ENCODE assay signal across 19 mouse cellular contexts in genomic region chr1:92683151-92683550, GRCm38 (mm10). TPM values are rescaled to one million over a fixed set of nuclear protein-coding genes. Genes with fewer than 3 reads are reported as not detected.
DNase-seq lines count a peak whose midpoint lies in the region; ATAC-seq and TF ChIP-seq lines count a peak whose summit lies in the region.
"Had no signal": no experiment of that assay in that cellular context is flagged by ENCODE, and none has a peak within 500 bp of the region (broad histone marks: within the 10 kb centered on the region; RNA-seq: fewer than 3 reads in every experiment).

No protein-coding gene starts in this region.

- TF ChIP-seq CTCF in C2C12 (IDR thresholded peaks at IDR 0.05; ENCODE audit: control insufficient read depth, insufficient read depth, insufficient read length) = no peak

- no peaks in the 10 kb centered on the region for H3K27me3 ChIP-seq in C2C12 (ENCODE audit: control insufficient read depth, insufficient read depth, insufficient read length)
- H3K27me3 ChIP-seq: embryonic facial prominence, embryonic 12.5 days; liver, embryonic 15.5 days; stomach, embryonic 15.5 days had no signal

- peak; percentile 30 to 71 for DNase-seq in frontal cortex, adult 2 months (ENCODE audit: extremely low spot score in 1 of 2, low spot score in 1 of 2)
- no peak for DNase-seq in frontal cortex, postnatal 14 days (ENCODE audit: low spot score in 2 of 2)
- DNase-seq in gonadal fat pad, adult 2 months (ENCODE audit: low read depth) = peak; percentile 42
- peak; percentile 37 to 73 for DNase-seq in left cerebral cortex, postnatal 25 days (ENCODE audit: low spot score in 2 of 2)
- no peak for DNase-seq in cerebellum, adult 8-10 months
- no peak for DNase-seq in lung, adult 18-20 months
- DNase-seq: cerebellum, postnatal 14 days; lung, postnatal 36 days; midbrain, embryonic 14.5 days; thymus, postnatal 14 days had no signal

- no peaks in the 10 kb centered on the region for H3K36me3 ChIP-seq in C2C12 (ENCODE audit: control insufficient read depth, insufficient read depth)
- H3K36me3 ChIP-seq: embryonic facial prominence, embryonic 12.5 days; forebrain, embryonic 12.5 days; hindbrain, embryonic 10.5 days; liver, embryonic 15.5 days; neural tube, embryonic 13.5 days; stomach, embryonic 15.5 days had no signal

- H3ac ChIP-seq in C2C12 (ENCODE audit: control insufficient read depth, insufficient read length, low read depth) = no peak overlapping the region

- ATAC-seq in monocyte, adult 5-6 weeks (replicated peaks; ENCODE audit: insufficient number of reproducible peaks, low FRiP score, low TSS enrichment, poor library complexity, severe bottlenecking) = no peak
- ATAC-seq: intestine, postnatal 0 days had no signal

- H3K79me3 ChIP-seq in C2C12 (ENCODE audit: low read depth) = no peaks in the 10 kb centered on the region

- no peak overlapping the region for H3K4me3 ChIP-seq in C2C12 (ENCODE audit: insufficient read depth, poor library complexity, severe bottlenecking)
- H3K4me3 ChIP-seq: embryonic facial prominence, embryonic 12.5 days; forebrain, embryonic 12.5 days; hindbrain, embryonic 10.5 days; liver, embryonic 15.5 days; neural tube, embryonic 13.5 days; stomach, embryonic 15.5 days had no signal

- intact Hi-C loops in left cerebral cortex, postnatal 25 days (cut with DNase I) = no loop called here

- no peaks in the 10 kb centered on the region for H3K79me2 ChIP-seq in C2C12 (ENCODE audit: control insufficient read depth, insufficient read depth)

TF ChIP-seq in C2C12, 6 proteins besides CTCF, POLR2A, EP300 and RAD21:
- TF ChIP-seq MYOD1 (IDR thresholded peaks at IDR 0.05; ENCODE audit: control insufficient read depth, insufficient read length, low read depth) (peak; percentile 78), FOSL1 (IDR thresholded peaks at IDR 0.05; ENCODE audit: insufficient read depth, low read length, poor library complexity, severe bottlenecking) (no peak)

RNA-seq across cellular contexts. Expression of gene Otos, which starts 34.5 kb away (rescaled TPM):
- 0.23 and 0.28 TPM in 2 replicates for polyA plus RNA-seq in frontal cortex, adult 2 months (2012; rRNA removed)
- polyA plus RNA-seq in C2C12 (2012; fragmentation: generic; extraction: Trizol) = not detected
- 0.55 and 0.89 TPM in 2 replicates for polyA plus RNA-seq in gonadal fat pad, adult 2 months (2012; rRNA removed)
- total RNA-seq in left cerebral cortex, postnatal 25 days (2021) = not detected
- total RNA-seq in monocyte, adult 5-6 weeks (2017) = not detected in 3 replicates
- polyA plus RNA-seq: intestine, postnatal 0 days; neural tube, embryonic 13.5 days had no signal

RNA-seq across cellular contexts. Expression of gene Cops9, which starts 41.4 kb away (rescaled TPM):
- polyA plus RNA-seq in frontal cortex, adult 2 months (2012; rRNA removed) = 329 and 454 TPM in 2 replicates
- polyA plus RNA-seq in C2C12 (2012; fragmentation: generic; extraction: Trizol) = 430 TPM
- polyA plus RNA-seq in gonadal fat pad, adult 2 months (2012; rRNA removed) = 223 and 237 TPM in 2 replicates
- 100 to 1,000 TPM; 232 to 248 TPM for total RNA-seq in left cerebral cortex, postnatal 25 days (2021)
- 57.2 to 123 TPM (median 99.5 TPM) in 3 replicates for total RNA-seq in monocyte, adult 5-6 weeks (2017)

Comparison
In these comparisons a context has a peak if more than half of its experiments do, and no peak if none do; other contexts are left out.
1. DNase-seq: peak in frontal cortex, adult 2 months (2 of 2), gonadal fat pad, adult 2 months (single experiment) and left cerebral cortex, postnatal 25 days (2 of 2); none in frontal cortex, postnatal 14 days (0 of 2), cerebellum, adult 8-10 months (single experiment) and lung, adult 18-20 months (0 of 2).